Mouse (Mus musculus) limb, embryonic 14.5 days (tissue): ENCODE results near the gene 2010111I01Rik. TPM values are rescaled to one million over a fixed set of nuclear protein-coding genes. Genes with fewer than 3 reads are reported as not detected.
"Not testable (repeated sequence)": the region's sequence is repeated elsewhere in the genome, so short reads cannot be mapped to it uniquely, and the experiment has no call there.

ENCODE experiments used
- ATAC-seq: fragments of 200-750 bp; cut with Nextera tagmentation; 2 replicates; pipeline ENCODE4 v1.8.0; 2017; ENCODE audit warnings: low read depth, moderate number of reproducible peaks, moderate TSS enrichment; ENCODE audit not compliant: low FRiP score
- DNase-seq: peaks from one replicate; pipeline ENCODE4 v3.0.0-alpha.2; 2015; ENCODE audit warnings: low spot score
- H3K27ac ChIP-seq: fragments of 300-500 bp; sonication (generic); replicated peaks from 2 replicates; pipeline ENCODE4 v1.5.1; 2014; ENCODE audit warnings: low read depth, mild to moderate bottlenecking, low read length, moderate library complexity, mixed read lengths
- H3K27me3 ChIP-seq: fragments of 300-500 bp; sonication (generic); 2 replicates; pipeline ENCODE4 v1.6.1; 2014; ENCODE audit warnings: low read length, mixed read lengths; ENCODE audit not compliant: control insufficient read depth, insufficient read depth
- H3K36me3 ChIP-seq: fragments of 300-500 bp; sonication (generic); 2 replicates; pipeline ENCODE4 v1.6.1; 2014; ENCODE audit warnings: mild to moderate bottlenecking, low read length, moderate library complexity, mixed read lengths; ENCODE audit not compliant: control insufficient read depth, insufficient read depth
- H3K4me1 ChIP-seq: fragments of 300-500 bp; sonication (generic); 2 replicates; pipeline ENCODE4 v1.6.1; 2014; ENCODE audit warnings: antibody characterized with exemption, low read length, mixed read lengths; ENCODE audit not compliant: control insufficient read depth, insufficient read depth
- H3K4me2 ChIP-seq: fragments of 300-500 bp; sonication (generic); replicated peaks from 2 replicates; pipeline ENCODE4 v1.6.1; 2014; ENCODE audit warnings: low read depth, mild to moderate bottlenecking, low read length, moderate library complexity; ENCODE audit not compliant: severe bottlenecking
- H3K4me3 ChIP-seq: fragments of 300-500 bp; sonication (generic); replicated peaks from 2 replicates; pipeline ENCODE4 v1.5.1; 2014; ENCODE audit warnings: low read length
- H3K9ac ChIP-seq: fragments of 300-500 bp; sonication (generic); 2 replicates; pipeline ENCODE4 v1.6.1; 2014; ENCODE audit warnings: mild to moderate bottlenecking, low read depth, low read length, moderate library complexity; ENCODE audit not compliant: severe bottlenecking
- H3K9me3 ChIP-seq: fragments of 300-500 bp; sonication (generic); 2 replicates; pipeline ENCODE4 v1.6.1; 2016; ENCODE audit warnings: low read length; ENCODE audit not compliant: control insufficient read depth
- POLR2A ChIP-seq: fragments of 200-500 bp; IDR thresholded peaks from 2 replicates; pipeline ENCODE4 v1.8.0; 2012; ENCODE audit warnings: inconsistent platforms, mild to moderate bottlenecking, moderate library complexity, borderline replicate concordance; ENCODE audit not compliant: insufficient read depth, insufficient read length; ENCODE audit errors: extremely low read depth
- WGBS: fragments of 180-500 bp; shearing (Covaris S2); extraction: QIAGEN DNeasy Blood & Tissue Kit; methylation state at CpG from one replicate; pipeline ENCODE4 v1.1.7; 2014; 5-methylcytosine and 5-hydroxymethylcytosine counted together
- polyA plus RNA-seq, 2 experiments: library from polyadenylated mRNA; depleted of rRNA in 1 of 2; stranded (reverse) in 1 of 2; unstranded in 1 of 2; fragments of >200 nt; fragmentation: Nextera tagmentation in 1 of 2; extraction: Ambion mirVana in 1 of 2; gene quantifications; 2 replicates each; pipeline versions ENCODE4 v1.2.1 to v1.2.3; 2012 to 2014

2010111I01Rik gene
- polyA plus RNA-seq, 2 experiments = 231 to 255 TPM

DNA sequence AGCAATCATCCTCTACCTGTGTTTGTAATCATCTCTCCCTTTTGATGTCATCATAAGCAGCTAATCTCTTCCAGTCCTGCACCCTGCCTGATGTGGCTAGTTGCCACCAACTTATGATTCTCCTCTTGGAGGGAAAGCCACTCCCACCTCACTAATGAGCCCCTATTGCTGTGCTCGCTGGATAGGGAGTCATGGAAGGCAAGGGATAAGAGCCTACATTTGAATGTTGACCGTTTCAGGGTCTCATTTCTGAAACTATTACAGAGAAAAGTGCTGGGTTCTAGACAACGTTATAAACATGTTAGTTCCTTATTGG is 109.9 kb downstream of the 2010111I01Rik start:
- H3K27ac ChIP-seq = peak overlapping the region; percentile 65; the same call in 1 of the 2 replicates
- H3K9me3 ChIP-seq = no peaks in the 10 kb centered on the region
- 36% methylated on average over 3 of the region's 3 CpGs for WGBS
- no peak for TF ChIP-seq POLR2A
- peaks cover 14% of the 10 kb centered on the region for H3K4me1 ChIP-seq
- H3K4me3 ChIP-seq = no peak overlapping the region
- no peak overlapping the region for H3K4me2 ChIP-seq
- DNase-seq = no peak
- ATAC-seq = no peak
- H3K36me3 ChIP-seq = no peaks in the 10 kb centered on the region
- no peak overlapping the region for H3K9ac ChIP-seq
- no peaks in the 10 kb centered on the region for H3K27me3 ChIP-seq

DNA sequence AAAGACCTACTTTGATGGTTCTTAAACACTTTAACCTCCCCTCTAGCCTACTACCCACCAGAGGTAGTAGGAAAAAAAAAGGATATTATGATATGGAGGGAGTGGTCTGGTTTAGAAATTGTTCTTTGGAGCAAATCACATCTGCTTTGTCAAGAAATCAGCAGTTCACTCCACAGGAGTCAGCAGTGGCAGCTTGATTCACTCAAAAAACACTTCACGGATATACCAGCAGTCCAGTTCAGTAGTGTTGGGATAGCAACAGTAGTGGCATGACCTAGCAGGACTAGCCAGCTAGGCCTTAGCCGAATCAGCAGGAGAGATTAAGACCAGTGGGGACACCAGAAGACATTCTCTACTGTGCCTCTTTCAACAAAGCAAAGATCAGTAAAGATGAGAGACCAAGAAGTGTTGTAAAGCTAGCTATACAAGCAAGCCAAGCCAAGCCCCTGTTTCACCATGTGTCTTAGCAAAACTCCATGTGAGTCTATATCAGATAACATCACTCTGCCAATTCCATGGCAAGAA is 110.7 kb downstream of the 2010111I01Rik start:
- H3K4me1 ChIP-seq = peaks cover 14% of the 10 kb centered on the region
- WGBS = 91% methylated on average over 2 of the region's 2 CpGs
- H3K4me2 ChIP-seq = no peak overlapping the region
- no peak overlapping the region for H3K4me3 ChIP-seq
- ATAC-seq = no peak
- H3K27me3 ChIP-seq = no peaks in the 10 kb centered on the region
- H3K27ac ChIP-seq = no peak overlapping the region
- no peak for DNase-seq
- no peak for TF ChIP-seq POLR2A
- H3K9ac ChIP-seq = no peak overlapping the region
- H3K36me3 ChIP-seq = no peaks in the 10 kb centered on the region
- H3K9me3 ChIP-seq = no peaks in the 10 kb centered on the region

DNA sequence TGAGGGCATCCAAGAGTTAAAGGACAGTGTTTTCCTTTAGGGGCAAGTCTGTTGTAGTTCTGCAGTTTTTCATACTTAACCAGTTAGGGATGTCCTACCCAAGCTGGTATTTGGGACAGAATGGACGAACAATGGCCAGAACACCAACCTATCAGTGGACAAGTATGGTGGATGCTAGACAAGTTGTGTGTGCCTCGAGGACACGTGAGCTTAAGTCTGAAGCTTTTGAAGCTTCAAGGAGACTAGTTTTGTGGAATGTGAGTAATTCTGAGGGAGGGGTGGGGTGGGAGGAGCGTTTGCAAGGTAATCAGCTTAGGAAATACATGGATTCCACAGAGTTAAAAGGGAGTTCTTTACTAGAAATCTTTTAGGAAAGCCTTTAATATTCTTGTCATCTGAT is 115.5 kb downstream of the 2010111I01Rik start:
- no peak overlapping the region for H3K4me2 ChIP-seq
- H3K9me3 ChIP-seq = no peaks in the 10 kb centered on the region
- H3K27me3 ChIP-seq = no peaks in the 10 kb centered on the region
- no peak for ATAC-seq
- peaks cover 10% of the 10 kb centered on the region for H3K4me1 ChIP-seq
- H3K4me3 ChIP-seq = no peak overlapping the region
- no peak for DNase-seq
- no peaks in the 10 kb centered on the region for H3K36me3 ChIP-seq
- no peak for TF ChIP-seq POLR2A
- WGBS = 60% methylated on average over 4 of the region's 4 CpGs
- H3K27ac ChIP-seq = no peak overlapping the region
- H3K9ac ChIP-seq = no peak overlapping the region

- Histone ChIP-seq H3K9me3 (no peaks in the 10 kb centered on the region), H3K4me3 (no peak overlapping the region), H3K36me3 (no peaks in the 10 kb centered on the region), H3K27me3 (no peaks in the 10 kb centered on the region), H3K4me1 (peaks cover 10% of the 10 kb centered on the region), H3K9ac (no peak overlapping the region), H3K27ac (0 out of 2 replicates have a peak overlapping the region, but pooled peaks have one; percentile 5), H3K4me2 (no peak overlapping the region)
- ATAC-seq = no peak
- no peak for DNase-seq
- WGBS = 75% methylated on average over 2 of the region's 2 CpGs
- no peak for TF ChIP-seq POLR2A
These were observed 116.1 kb downstream of the 2010111I01Rik start for GRCm38 (mm10) chr13:63080823-63081222.

- 42% methylated on average over 5 of the region's 5 CpGs for WGBS
- Histone ChIP-seq H3K9ac (no peak overlapping the region), H3K4me3 (no peak overlapping the region), H3K36me3 (no peaks in the 10 kb centered on the region), H3K27me3 (no peaks in the 10 kb centered on the region), H3K27ac (no peak overlapping the region), H3K4me2 (no peak overlapping the region), H3K9me3 (no peaks in the 10 kb centered on the region), H3K4me1 (peaks cover 10% of the 10 kb centered on the region)
- DNase-seq (no peak), ATAC-seq (no peak)
- TF ChIP-seq POLR2A = no peak
These were observed 118.0 kb downstream of the 2010111I01Rik start for GRCm38 (mm10) chr13:63082555-63083136.

GRCm38 (mm10) chr13:63083139-63083538 is 118.4 kb downstream of the 2010111I01Rik start:
- H3K4me1 ChIP-seq = peaks cover 10% of the 10 kb centered on the region
- not testable (repeated sequence) for H3K27me3 ChIP-seq, H3K9ac ChIP-seq, H3K9me3 ChIP-seq, H3K4me3 ChIP-seq, ATAC-seq, H3K27ac ChIP-seq, H3K4me2 ChIP-seq, H3K36me3 ChIP-seq, DNase-seq
- WGBS = 63% methylated on average over 7 of the region's 7 CpGs
